Comparison of ENCODE assay signal across 22 mouse cellular contexts in genomic region chr1:127778611-127779010, GRCm38 (mm10). TPM values are rescaled to one million over a fixed set of nuclear protein-coding genes. Genes with fewer than 3 reads are reported as not detected.
"Had no signal": no experiment of that assay in that cellular context is flagged by ENCODE, and none has a peak within 500 bp of the region (broad histone marks: within the 10 kb centered on the region; RNA-seq: fewer than 3 reads in every experiment).

No protein-coding gene starts in this region.

- ATAC-seq: lung, postnatal 0 days; midbrain, embryonic 13.5 days; midbrain, embryonic 15.5 days had no signal

- H3K36me3 ChIP-seq: midbrain, embryonic 13.5 days; midbrain, embryonic 15.5 days; neural tube, embryonic 13.5 days; neural tube, embryonic 15.5 days; stomach, embryonic 15.5 days had no signal

- H3K27ac ChIP-seq: lung, embryonic 15.5 days; macrophage; midbrain, embryonic 13.5 days; midbrain, embryonic 15.5 days; neural tube, embryonic 13.5 days; neural tube, embryonic 15.5 days; stomach, embryonic 15.5 days; stomach, postnatal 0 days had no signal

- H3K9ac ChIP-seq: lung, embryonic 15.5 days; midbrain, embryonic 13.5 days; midbrain, embryonic 15.5 days; neural tube, embryonic 13.5 days; neural tube, embryonic 15.5 days; stomach, embryonic 15.5 days had no signal

- DNase-seq: lung, adult 2 months; lung, postnatal 14 days; lung, postnatal 36 days; retina, postnatal 1 day; right cerebral cortex, adult 18-20 months; right cerebral cortex, postnatal 14 days; thymus, adult 2 months; thymus, postnatal 25 days; thymus, postnatal 4 days had no signal

- H3K27me3 ChIP-seq: lung, embryonic 15.5 days; megakaryocyte, embryonic 14.5 days; midbrain, embryonic 13.5 days; midbrain, embryonic 15.5 days; neural tube, embryonic 13.5 days; neural tube, embryonic 15.5 days; stomach, embryonic 15.5 days had no signal

- H3K4me2 ChIP-seq: lung, embryonic 15.5 days; midbrain, embryonic 11.5 days; midbrain, embryonic 13.5 days; midbrain, embryonic 15.5 days; neural tube, embryonic 13.5 days; neural tube, embryonic 15.5 days; stomach, embryonic 15.5 days had no signal

- H3K9me3 ChIP-seq: lung, embryonic 15.5 days; megakaryocyte, embryonic 14.5 days; midbrain, embryonic 13.5 days; midbrain, embryonic 15.5 days; neural tube, embryonic 13.5 days; neural tube, embryonic 15.5 days; stomach, embryonic 15.5 days had no signal

- H3K4me3 ChIP-seq: lung, embryonic 15.5 days; megakaryocyte, embryonic 14.5 days; midbrain, embryonic 13.5 days; midbrain, embryonic 15.5 days; neural tube, embryonic 13.5 days; neural tube, embryonic 15.5 days; stomach, embryonic 15.5 days had no signal

RNA-seq across cellular contexts. Expression of gene Acmsd, which starts 49.4 kb away (rescaled TPM):
- polyA plus RNA-seq: macrophage; midbrain, postnatal 0 days; neural tube, embryonic 15.5 days; stomach, postnatal 0 days; testis, adult 2 months had no signal
